Mouse (Mus musculus): ENCODE measurements around the gene Tvp23a. TPM values are rescaled to one million over a fixed set of nuclear protein-coding genes. Genes with fewer than 3 reads are reported as not detected.

Gene Tvp23a
- total and polyA plus RNA-seq, 2 experiments from 2014 or later = 44.1 to 77.6 TPM

DNA sequence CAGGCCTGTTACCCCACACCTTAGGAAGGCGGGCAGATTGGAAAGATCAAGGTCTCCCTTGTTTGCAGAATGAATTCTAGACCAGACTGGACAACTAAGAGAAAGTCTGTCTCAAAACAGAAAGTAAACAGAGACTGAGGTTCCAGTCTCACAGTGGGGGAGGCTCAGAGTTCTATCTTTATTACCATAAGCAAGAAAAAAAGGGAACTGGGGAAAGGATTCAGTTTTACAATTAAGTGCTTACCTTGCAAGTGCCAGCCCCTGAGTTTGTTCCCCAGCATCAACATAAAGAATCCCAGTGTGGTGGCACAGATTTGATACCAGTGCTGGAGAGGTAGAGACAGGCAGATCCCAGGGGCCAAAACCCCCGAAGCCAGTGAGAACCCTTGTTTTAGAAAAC lies 28.8 kb upstream of the Tvp23a start:
- WGBS = 59% methylated on average over 2 of the region's 2 CpGs
- no peaks in the 10 kb centered on the region for H3K9me3 ChIP-seq (ENCODE audit: low read length)

GRCm38 (mm10) chr16:10474956-10475355 lies 27.8 kb upstream of the Tvp23a start:
- H3K9me3 ChIP-seq (ENCODE audit: low read length) = no peaks in the 10 kb centered on the region
- DNase-seq (ENCODE audit: low spot score) (no peak), ATAC-seq (ENCODE audit: low FRiP score) (no peak)
- no peak overlapping the region for H3K4me2 ChIP-seq (ENCODE audit: low read depth, low read length, poor library complexity, severe bottlenecking)
- WGBS = 67% methylated on average over 3 of the region's 3 CpGs
- H3K36me3 ChIP-seq (ENCODE audit: insufficient read depth, low read length) = no peaks in the 10 kb centered on the region
- H3K27ac ChIP-seq (ENCODE audit: low read depth, low read length) = no peak overlapping the region
- H3K9ac ChIP-seq (replicated peaks; ENCODE audit: low read length, poor library complexity, severe bottlenecking) = no peak overlapping the region
- H3K4me1 ChIP-seq (ENCODE audit: insufficient read depth, low read length) = no peaks in the 10 kb centered on the region
- no peaks in the 10 kb centered on the region for H3K27me3 ChIP-seq (ENCODE audit: insufficient read depth, low read length)
- TF ChIP-seq CTCF (IDR thresholded peaks at IDR 0.05) = no peak
- H3K4me3 ChIP-seq (ENCODE audit: low read depth, low read length) = no peak overlapping the region

More for the DNA sequence above, 28.8 kb upstream of the Tvp23a start:
- no peak overlapping the region for H3K4me3 ChIP-seq (ENCODE audit: low read depth, low read length)
- no peaks in the 10 kb centered on the region for H3K36me3 ChIP-seq (ENCODE audit: insufficient read depth, low read length)
- ATAC-seq (ENCODE audit: low FRiP score) (no peak), DNase-seq (ENCODE audit: low spot score) (no peak)
- no peaks in the 10 kb centered on the region for H3K27me3 ChIP-seq (ENCODE audit: insufficient read depth, low read length)
- H3K4me1 ChIP-seq (ENCODE audit: insufficient read depth, low read length) = no peaks in the 10 kb centered on the region
- no peak overlapping the region for H3K27ac ChIP-seq (ENCODE audit: low read depth, low read length)
- no peak overlapping the region for H3K4me2 ChIP-seq (ENCODE audit: low read depth, low read length, poor library complexity, severe bottlenecking)
- H3K9ac ChIP-seq (replicated peaks; ENCODE audit: low read length, poor library complexity, severe bottlenecking) = no peak overlapping the region
- TF ChIP-seq CTCF (IDR thresholded peaks at IDR 0.05) = no peak

DNA sequence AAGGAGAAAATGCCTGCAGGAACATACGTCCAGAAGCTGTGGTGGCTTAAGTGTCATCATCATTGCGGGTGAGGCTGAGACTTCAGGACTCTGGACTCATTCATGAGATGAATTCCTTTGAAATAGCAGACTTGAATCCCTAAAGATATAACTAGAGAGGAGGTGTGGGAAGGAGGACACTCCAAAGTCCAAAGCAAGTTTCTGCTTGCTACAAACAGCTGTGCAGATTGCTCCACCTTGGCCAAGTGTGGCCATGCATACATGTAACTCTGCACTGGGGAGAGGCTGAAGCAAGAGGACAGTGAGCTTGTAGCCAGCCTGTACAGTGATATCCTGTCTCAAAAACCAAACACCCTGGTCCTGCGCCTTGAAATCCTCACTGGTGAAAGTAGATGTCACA lies 24.8 kb upstream of the Tvp23a start:
- H3K4me1 ChIP-seq (ENCODE audit: insufficient read depth, low read length) = no peaks in the 10 kb centered on the region
- TF ChIP-seq CTCF (IDR thresholded peaks at IDR 0.05) = no peak

GRCm38 (mm10) chr16:10468201-10468600 lies 21.0 kb upstream of the Tvp23a start:
- Histone ChIP-seq H3K9me3 (ENCODE audit: low read length) (no peaks in the 10 kb centered on the region), H3K4me3 (ENCODE audit: low read depth, low read length) (no peak overlapping the region), H3K4me2 (ENCODE audit: low read depth, low read length, poor library complexity, severe bottlenecking) (no peak overlapping the region), H3K27ac (ENCODE audit: low read depth, low read length) (no peak overlapping the region), H3K9ac (replicated peaks; ENCODE audit: low read length, poor library complexity, severe bottlenecking) (no peak overlapping the region), H3K4me1 (ENCODE audit: insufficient read depth, low read length) (no peaks in the 10 kb centered on the region), H3K36me3 (ENCODE audit: insufficient read depth, low read length) (no peaks in the 10 kb centered on the region), H3K27me3 (ENCODE audit: insufficient read depth, low read length) (no peaks in the 10 kb centered on the region)
- WGBS = 79% methylated on average over 1 of the region's 1 CpGs
- ATAC-seq (ENCODE audit: low FRiP score) (no peak), DNase-seq (ENCODE audit: low spot score) (no peak)
- no peak for TF ChIP-seq CTCF (IDR thresholded peaks at IDR 0.05)

More for the DNA sequence above, 24.8 kb upstream of the Tvp23a start:
- Histone ChIP-seq H3K27me3 (ENCODE audit: insufficient read depth, low read length) (no peaks in the 10 kb centered on the region), H3K27ac (ENCODE audit: low read depth, low read length) (no peak overlapping the region), H3K9me3 (ENCODE audit: low read length) (no peaks in the 10 kb centered on the region), H3K9ac (replicated peaks; ENCODE audit: low read length, poor library complexity, severe bottlenecking) (no peak overlapping the region), H3K36me3 (ENCODE audit: insufficient read depth, low read length) (no peaks in the 10 kb centered on the region), H3K4me3 (ENCODE audit: low read depth, low read length) (no peak overlapping the region), H3K4me2 (ENCODE audit: low read depth, low read length, poor library complexity, severe bottlenecking) (no peak overlapping the region)
- no peak for DNase-seq (ENCODE audit: low spot score)
- 90% methylated on average over 3 of the region's 3 CpGs for WGBS
- no peak for ATAC-seq (ENCODE audit: low FRiP score)

GRCm38 (mm10) chr16:10467391-10468107 lies 20.4 kb upstream of the Tvp23a start:
- ATAC-seq (ENCODE audit: low FRiP score) (no peak), DNase-seq (ENCODE audit: low spot score) (no peak)
- H3K9me3 ChIP-seq (ENCODE audit: low read length) = no peaks in the 10 kb centered on the region
- H3K4me2 ChIP-seq (ENCODE audit: low read depth, low read length, poor library complexity, severe bottlenecking) = no peak overlapping the region
- no peaks in the 10 kb centered on the region for H3K36me3 ChIP-seq (ENCODE audit: insufficient read depth, low read length)
- no peak overlapping the region for H3K9ac ChIP-seq (replicated peaks; ENCODE audit: low read length, poor library complexity, severe bottlenecking)
- H3K4me1 ChIP-seq (ENCODE audit: insufficient read depth, low read length) = no peaks in the 10 kb centered on the region
- H3K27me3 ChIP-seq (ENCODE audit: insufficient read depth, low read length) = no peaks in the 10 kb centered on the region
- no peak overlapping the region for H3K27ac ChIP-seq (ENCODE audit: low read depth, low read length)
- no peak for TF ChIP-seq CTCF (IDR thresholded peaks at IDR 0.05)
- 39% methylated on average over 11 of the region's 11 CpGs for WGBS
- H3K4me3 ChIP-seq (ENCODE audit: low read depth, low read length) = no peak overlapping the region

DNA sequence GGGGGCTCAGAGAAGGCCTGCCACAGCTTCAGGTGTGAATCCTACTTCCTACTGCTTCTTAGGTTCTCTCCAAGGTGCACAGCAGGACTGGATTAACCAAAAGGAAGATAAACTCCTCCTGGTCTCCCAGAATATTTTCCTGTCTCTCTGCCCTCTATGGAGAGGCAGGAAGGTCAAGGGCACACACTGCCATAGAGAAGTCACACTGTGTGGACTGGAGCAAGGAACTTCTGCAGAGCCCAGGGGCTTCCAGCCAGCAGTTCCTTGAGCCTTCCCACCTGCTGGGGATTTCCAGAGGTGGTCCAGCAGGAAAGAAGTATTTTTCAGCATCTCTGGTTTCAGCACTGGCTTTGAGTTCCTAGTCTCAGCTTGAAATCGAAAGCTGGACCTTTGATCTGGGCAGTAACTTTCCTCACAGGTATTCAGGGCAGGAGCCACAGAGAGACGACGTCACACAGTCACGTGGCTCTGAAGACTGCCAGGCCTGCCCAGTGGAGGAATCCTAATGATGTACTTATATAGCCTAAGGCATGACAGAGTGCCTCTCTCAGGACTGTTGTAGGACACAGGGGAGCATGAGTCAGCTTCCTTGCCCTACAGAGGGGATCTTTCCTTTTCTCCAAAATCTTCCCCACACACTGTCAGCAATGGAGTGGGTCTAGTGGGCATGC lies 18.0 kb upstream of the Tvp23a start:
- TF ChIP-seq CTCF (IDR thresholded peaks at IDR 0.05) = no peak
- H3K4me3 ChIP-seq (ENCODE audit: low read depth, low read length) = no peak overlapping the region
- DNase-seq (ENCODE audit: low spot score) (no peak), ATAC-seq (ENCODE audit: low FRiP score) (no peak)
- no peak overlapping the region for H3K27ac ChIP-seq (ENCODE audit: low read depth, low read length)
- H3K9ac ChIP-seq (replicated peaks; ENCODE audit: low read length, poor library complexity, severe bottlenecking) = no peak overlapping the region
- no peaks in the 10 kb centered on the region for H3K9me3 ChIP-seq (ENCODE audit: low read length)
- WGBS = 40% methylated on average over 4 of the region's 4 CpGs
- H3K27me3 ChIP-seq (ENCODE audit: insufficient read depth, low read length) = no peaks in the 10 kb centered on the region
- H3K4me1 ChIP-seq (ENCODE audit: insufficient read depth, low read length) = no peaks in the 10 kb centered on the region
- H3K4me2 ChIP-seq (ENCODE audit: low read depth, low read length, poor library complexity, severe bottlenecking) = no peak overlapping the region
- H3K36me3 ChIP-seq (ENCODE audit: insufficient read depth, low read length) = no peaks in the 10 kb centered on the region

Measured in midbrain, postnatal 0 days (tissue).